Mouse (Mus musculus): ENCODE results near the gene Ttll8. TPM values are rescaled to one million over a fixed set of nuclear protein-coding genes. Genes with fewer than 3 reads are reported as not detected.
A peak's percentile ranks its signal among the peaks of the same experiment; 100 is the strongest.

Ttll8 gene
- polyA plus RNA-seq, 1 experiment from 2014 or later, result not detected

DNA sequence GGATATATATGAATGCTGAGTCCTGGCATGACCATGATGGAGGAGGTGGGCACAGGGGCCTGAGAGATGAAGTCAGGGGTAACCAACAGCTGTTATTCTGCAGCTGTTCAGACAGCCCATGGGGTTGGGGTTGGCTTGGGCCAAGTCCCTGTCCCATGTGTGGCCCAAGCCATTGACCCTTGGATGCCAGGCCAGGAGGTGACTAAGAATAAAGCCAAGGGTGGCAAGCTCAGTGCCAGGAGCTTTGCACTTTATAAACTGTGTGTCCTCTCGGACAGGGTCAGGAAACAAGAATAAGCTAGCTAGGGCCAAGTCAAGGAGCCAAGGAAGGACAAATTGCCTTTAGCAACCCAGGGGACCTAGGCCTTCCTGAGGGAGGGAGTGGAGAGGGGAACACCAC is 62.0 kb downstream of the Ttll8 start:
- WGBS (ENCODE audit: insufficient replicate concordance), result 65% methylated on average over 1 of the region's 1 CpGs
- Histone ChIP-seq H3K27me3 (ENCODE audit: control insufficient read depth, insufficient read depth, low read depth, low read length) (no peaks in the 10 kb centered on the region), H3K9me3 (replicated peaks; ENCODE audit: control insufficient read depth, low read length) (no peaks in the 10 kb centered on the region), H3K36me3 (ENCODE audit: control insufficient read depth, insufficient read depth) (no peaks in the 10 kb centered on the region), H3K4me1 (ENCODE audit: control insufficient read depth, low read depth, low read length) (peaks cover 10% of the 10 kb centered on the region), H3K27ac (ENCODE audit: low read length) (no peak overlapping the region), H3K4me2 (ENCODE audit: low read depth, low read length) (no peak overlapping the region), H3K4me3 (ENCODE audit: low read depth, low read length) (no peak overlapping the region), H3K9ac (ENCODE audit: low read depth, low read length) (no peak overlapping the region)
- no peak for ATAC-seq (ENCODE audit: low read depth)

DNA sequence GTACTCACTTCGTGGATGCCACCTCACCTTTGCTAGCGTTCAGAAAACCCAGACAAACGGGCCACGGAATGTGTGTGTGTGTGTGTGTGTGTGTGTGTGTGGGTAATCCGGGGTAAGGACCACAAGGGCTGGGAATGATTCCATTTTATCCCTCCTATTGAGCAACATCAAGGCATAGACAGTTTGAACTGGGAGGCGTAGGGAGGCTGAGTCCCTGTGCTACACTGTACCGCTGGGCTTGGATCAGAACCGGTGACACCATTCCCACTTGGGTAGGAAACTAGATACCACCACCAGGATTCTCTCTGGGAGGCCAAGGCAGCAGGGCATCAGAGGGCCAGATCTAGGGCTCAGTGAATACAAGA is 62.6 kb downstream of the Ttll8 start:
- H3K36me3 ChIP-seq (ENCODE audit: control insufficient read depth, insufficient read depth), result no peaks in the 10 kb centered on the region
- peak overlapping the region; percentile 50; the same call in 1 of the 2 replicates for H3K4me3 ChIP-seq (ENCODE audit: low read depth, low read length)
- no peaks in the 10 kb centered on the region for H3K27me3 ChIP-seq (ENCODE audit: control insufficient read depth, insufficient read depth, low read depth, low read length)
- WGBS (ENCODE audit: insufficient replicate concordance), result 60% methylated on average over 8 of the region's 8 CpGs
- no peak overlapping the region for H3K9ac ChIP-seq (ENCODE audit: low read depth, low read length)
- H3K4me1 ChIP-seq (ENCODE audit: control insufficient read depth, low read depth, low read length), result peaks cover 10% of the 10 kb centered on the region
- H3K4me2 ChIP-seq (ENCODE audit: low read depth, low read length), result peak overlapping the region; percentile 76
- no peaks in the 10 kb centered on the region for H3K9me3 ChIP-seq (replicated peaks; ENCODE audit: control insufficient read depth, low read length)
- H3K27ac ChIP-seq (ENCODE audit: low read length), result no peak overlapping the region
- ATAC-seq (ENCODE audit: low read depth), result no peak

DNA sequence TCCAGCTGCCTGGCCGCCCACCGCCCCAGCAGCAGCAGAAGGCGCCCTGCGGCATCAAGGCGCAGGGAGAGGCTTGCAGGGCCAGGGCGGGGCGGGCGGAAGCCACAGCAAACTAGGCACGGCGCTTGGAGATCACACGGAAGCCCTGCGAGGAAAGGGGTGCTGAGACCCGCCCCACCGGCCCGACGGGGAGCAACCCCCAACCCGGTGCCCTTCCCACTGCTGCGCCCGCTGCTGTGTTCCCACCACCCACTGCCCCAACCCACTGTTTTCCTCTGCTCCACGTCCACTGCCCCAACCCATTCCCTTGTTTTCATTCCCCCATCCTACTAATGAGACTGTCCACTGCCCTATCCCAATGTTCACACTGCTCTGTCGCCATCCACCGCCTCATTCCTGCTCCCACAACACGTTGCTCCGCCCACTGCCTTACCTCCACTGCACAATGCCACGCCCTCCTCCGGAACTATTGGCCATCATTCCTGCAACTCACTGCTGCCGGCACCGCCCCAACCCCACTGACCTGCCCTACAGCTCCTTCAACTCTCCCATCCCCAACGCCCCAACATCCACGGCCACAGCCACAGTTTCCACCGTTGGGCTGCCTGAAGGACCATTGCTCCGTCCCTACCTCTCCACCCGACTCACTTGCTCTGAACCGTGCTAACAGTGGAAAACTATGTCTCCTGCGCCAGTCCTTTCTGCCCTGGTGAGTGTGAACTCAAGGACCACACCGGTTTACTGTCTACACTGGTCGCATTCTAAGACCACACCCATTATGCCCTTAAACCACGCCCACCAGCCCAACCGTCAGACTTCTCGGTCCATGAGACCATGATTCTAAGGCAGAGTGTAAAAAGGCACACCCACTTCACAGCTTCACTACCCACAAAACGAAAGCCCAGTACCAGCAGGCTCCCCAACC is 63.2 kb downstream of the Ttll8 start:
- H3K9ac ChIP-seq (ENCODE audit: low read depth, low read length), result peak overlapping the region; percentile 23; the same call in 1 of the 2 replicates
- 2% methylated on average over 41 of the region's 41 CpGs for WGBS (ENCODE audit: insufficient replicate concordance)
- H3K9me3 ChIP-seq (replicated peaks; ENCODE audit: control insufficient read depth, low read length), result no peaks in the 10 kb centered on the region
- H3K27me3 ChIP-seq (ENCODE audit: control insufficient read depth, insufficient read depth, low read depth, low read length), result no peaks in the 10 kb centered on the region
- peaks cover 10% of the 10 kb centered on the region for H3K4me1 ChIP-seq (ENCODE audit: control insufficient read depth, low read depth, low read length)
- peak overlapping the region; percentile 76 for H3K4me2 ChIP-seq (ENCODE audit: low read depth, low read length)
- no peak overlapping the region for H3K27ac ChIP-seq (ENCODE audit: low read length)
- ATAC-seq (ENCODE audit: low read depth), result peak; percentile 88
- peak overlapping the region; percentile 50 for H3K4me3 ChIP-seq (ENCODE audit: low read depth, low read length)
- no peaks in the 10 kb centered on the region for H3K36me3 ChIP-seq (ENCODE audit: control insufficient read depth, insufficient read depth)

DNA sequence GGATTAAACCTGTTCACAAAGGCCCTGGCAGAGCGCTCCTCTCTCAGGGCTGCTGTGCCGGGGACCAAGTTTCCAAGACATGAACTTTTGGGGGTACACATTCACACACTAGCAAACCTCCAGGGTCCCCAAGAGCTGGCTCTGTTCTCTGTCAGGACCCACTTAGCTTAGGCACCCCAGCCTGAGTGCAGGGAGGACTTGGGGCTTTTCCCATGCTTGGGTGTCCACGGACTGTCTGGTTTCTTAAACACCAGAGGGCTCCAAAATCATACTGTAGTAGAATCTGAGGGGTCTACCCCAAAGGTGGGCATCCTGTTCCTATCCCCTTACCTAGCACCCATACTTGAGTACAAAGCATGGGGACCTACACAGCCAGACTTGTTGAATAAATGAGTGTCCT is 64.2 kb downstream of the Ttll8 start:
- H3K4me2 ChIP-seq (ENCODE audit: low read depth, low read length), result no peak overlapping the region
- H3K36me3 ChIP-seq (ENCODE audit: control insufficient read depth, insufficient read depth), result no peaks in the 10 kb centered on the region
- H3K9me3 ChIP-seq (replicated peaks; ENCODE audit: control insufficient read depth, low read length), result no peaks in the 10 kb centered on the region
- 75% methylated on average over 3 of the region's 3 CpGs for WGBS (ENCODE audit: insufficient replicate concordance)
- no peak overlapping the region for H3K4me3 ChIP-seq (ENCODE audit: low read depth, low read length)
- no peak overlapping the region for H3K9ac ChIP-seq (ENCODE audit: low read depth, low read length)
- no peak for ATAC-seq (ENCODE audit: low read depth)
- peaks cover 10% of the 10 kb centered on the region for H3K4me1 ChIP-seq (ENCODE audit: control insufficient read depth, low read depth, low read length)
- H3K27ac ChIP-seq (ENCODE audit: low read length), result no peak overlapping the region
- H3K27me3 ChIP-seq (ENCODE audit: control insufficient read depth, insufficient read depth, low read depth, low read length), result no peaks in the 10 kb centered on the region

DNA sequence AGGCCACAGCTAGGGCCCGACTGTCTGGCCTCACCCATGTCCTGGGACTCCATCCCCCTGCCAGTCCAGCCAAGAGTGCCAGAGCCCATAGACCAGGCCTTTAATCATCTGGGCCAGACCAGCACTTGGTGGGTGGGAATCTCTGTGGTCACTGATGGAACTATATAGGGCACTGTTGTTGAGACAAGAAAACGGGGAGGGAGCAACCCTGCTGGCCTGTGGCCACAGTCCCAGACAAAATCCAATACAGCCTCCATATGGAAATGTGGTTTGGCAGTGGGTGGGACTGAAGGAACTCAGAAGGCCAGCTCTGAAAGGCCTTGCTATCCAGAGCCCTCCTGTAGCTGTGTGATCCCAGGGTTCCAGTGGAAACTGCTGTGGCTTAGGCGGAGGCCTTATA is 65.2 kb downstream of the Ttll8 start:
- H3K27ac ChIP-seq (ENCODE audit: low read length), result no peak overlapping the region
- WGBS (ENCODE audit: insufficient replicate concordance), result 56% methylated on average over 3 of the region's 3 CpGs
- no peak overlapping the region for H3K9ac ChIP-seq (ENCODE audit: low read depth, low read length)
- no peaks in the 10 kb centered on the region for H3K27me3 ChIP-seq (ENCODE audit: control insufficient read depth, insufficient read depth, low read depth, low read length)
- no peak for ATAC-seq (ENCODE audit: low read depth)
- no peaks in the 10 kb centered on the region for H3K36me3 ChIP-seq (ENCODE audit: control insufficient read depth, insufficient read depth)
- peaks cover 10% of the 10 kb centered on the region for H3K4me1 ChIP-seq (ENCODE audit: control insufficient read depth, low read depth, low read length)
- no peaks in the 10 kb centered on the region for H3K9me3 ChIP-seq (replicated peaks; ENCODE audit: control insufficient read depth, low read length)
- H3K4me3 ChIP-seq (ENCODE audit: low read depth, low read length), result no peak overlapping the region
- H3K4me2 ChIP-seq (ENCODE audit: low read depth, low read length), result no peak overlapping the region

DNA sequence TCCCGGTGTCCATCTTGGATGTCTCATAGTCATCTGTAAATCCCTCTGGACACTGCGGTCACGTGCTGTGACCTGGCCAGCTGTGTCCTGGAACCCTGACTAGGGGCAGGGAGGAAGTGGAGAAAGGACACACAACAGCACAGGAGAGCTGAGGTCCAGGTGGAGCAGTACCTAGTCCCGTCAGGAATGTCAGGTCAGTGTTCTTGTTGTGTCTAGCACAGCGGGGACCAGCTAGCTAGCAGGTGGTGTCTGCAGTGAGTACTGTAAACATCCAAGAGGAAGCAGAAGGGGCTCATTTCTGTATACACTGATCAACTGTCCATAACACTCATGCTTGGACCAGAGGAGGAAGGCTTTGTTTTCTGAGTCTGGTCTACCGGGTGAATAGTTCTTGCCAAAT is 68.8 kb downstream of the Ttll8 start:
- WGBS (ENCODE audit: insufficient replicate concordance), result 73% methylated on average over 6 of the region's 6 CpGs
- H3K4me3 ChIP-seq (ENCODE audit: low read depth, low read length), result no peak overlapping the region
- no peaks in the 10 kb centered on the region for H3K9me3 ChIP-seq (replicated peaks; ENCODE audit: control insufficient read depth, low read length)
- no peak overlapping the region for H3K9ac ChIP-seq (ENCODE audit: low read depth, low read length)
- no peak overlapping the region for H3K4me2 ChIP-seq (ENCODE audit: low read depth, low read length)
- H3K4me1 ChIP-seq (ENCODE audit: control insufficient read depth, low read depth, low read length), result no peaks in the 10 kb centered on the region; the same call in 1 of the 2 replicates
- no peaks in the 10 kb centered on the region for H3K36me3 ChIP-seq (ENCODE audit: control insufficient read depth, insufficient read depth)
- no peaks in the 10 kb centered on the region for H3K27me3 ChIP-seq (ENCODE audit: control insufficient read depth, insufficient read depth, low read depth, low read length)
- no peak for ATAC-seq (ENCODE audit: low read depth)
- no peak overlapping the region for H3K27ac ChIP-seq (ENCODE audit: low read length)

GRCm38 (mm10) chr15:88883342-88883741 is 70.9 kb downstream of the Ttll8 start:
- Histone ChIP-seq H3K9ac (ENCODE audit: low read depth, low read length) (no peak overlapping the region), H3K27me3 (ENCODE audit: control insufficient read depth, insufficient read depth, low read depth, low read length) (no peaks in the 10 kb centered on the region), H3K9me3 (replicated peaks; ENCODE audit: control insufficient read depth, low read length) (no peaks in the 10 kb centered on the region), H3K27ac (ENCODE audit: low read length) (no peak overlapping the region), H3K36me3 (ENCODE audit: control insufficient read depth, insufficient read depth) (no peaks in the 10 kb centered on the region), H3K4me1 (ENCODE audit: control insufficient read depth, low read depth, low read length) (no peaks in the 10 kb centered on the region), H3K4me2 (ENCODE audit: low read depth, low read length) (no peak overlapping the region), H3K4me3 (ENCODE audit: low read depth, low read length) (no peak overlapping the region)
- no peak for ATAC-seq (ENCODE audit: low read depth)
- WGBS (ENCODE audit: insufficient replicate concordance), result 78% methylated on average over 9 of the region's 9 CpGs

DNA sequence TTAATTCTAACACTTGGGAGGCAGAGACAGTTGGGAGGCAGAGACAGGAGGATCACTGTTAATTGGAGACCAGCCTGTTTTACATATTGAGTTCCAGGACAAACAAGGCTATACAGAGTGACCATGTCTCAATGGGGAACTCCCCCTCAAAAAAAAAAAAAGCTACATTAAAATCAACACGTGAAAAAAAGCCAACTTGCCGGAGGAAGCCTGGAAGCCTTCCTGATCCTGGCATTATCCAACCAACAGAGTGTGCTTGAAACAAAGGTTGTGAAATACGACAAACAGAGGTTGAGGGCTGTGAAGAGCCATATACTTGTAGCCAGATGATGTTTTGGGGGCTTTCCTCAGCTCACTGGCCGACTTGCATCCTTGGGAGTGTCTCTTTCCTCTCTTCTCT is 71.4 kb downstream of the Ttll8 start:
- H3K9ac ChIP-seq (ENCODE audit: low read depth, low read length), result no peak overlapping the region
- H3K4me2 ChIP-seq (ENCODE audit: low read depth, low read length), result no peak overlapping the region
- no peaks in the 10 kb centered on the region for H3K4me1 ChIP-seq (ENCODE audit: control insufficient read depth, low read depth, low read length)
- no peak overlapping the region for H3K27ac ChIP-seq (ENCODE audit: low read length)
- WGBS (ENCODE audit: insufficient replicate concordance), result 39% methylated on average over 4 of the region's 4 CpGs
- no peak overlapping the region for H3K4me3 ChIP-seq (ENCODE audit: low read depth, low read length)
- no peak for ATAC-seq (ENCODE audit: low read depth)
- no peaks in the 10 kb centered on the region for H3K36me3 ChIP-seq (ENCODE audit: control insufficient read depth, insufficient read depth)
- no peaks in the 10 kb centered on the region for H3K9me3 ChIP-seq (replicated peaks; ENCODE audit: control insufficient read depth, low read length)
- no peaks in the 10 kb centered on the region for H3K27me3 ChIP-seq (ENCODE audit: control insufficient read depth, insufficient read depth, low read depth, low read length)

GRCm38 (mm10) chr15:88881253-88882044 is 72.8 kb downstream of the Ttll8 start:
- 56% methylated on average over 22 of the region's 22 CpGs for WGBS (ENCODE audit: insufficient replicate concordance)
- no peaks in the 10 kb centered on the region for H3K9me3 ChIP-seq (replicated peaks; ENCODE audit: control insufficient read depth, low read length)
- no peak overlapping the region for H3K4me3 ChIP-seq (ENCODE audit: low read depth, low read length)

More at GRCm38 (mm10) chr15:88881253-88882044, 72.8 kb downstream of the Ttll8 start:
- Histone ChIP-seq H3K9ac (ENCODE audit: low read depth, low read length) (no peak overlapping the region), H3K27me3 (ENCODE audit: control insufficient read depth, insufficient read depth, low read depth, low read length) (no peaks in the 10 kb centered on the region), H3K4me2 (ENCODE audit: low read depth, low read length) (no peak overlapping the region), H3K36me3 (ENCODE audit: control insufficient read depth, insufficient read depth) (no peaks in the 10 kb centered on the region), H3K4me1 (ENCODE audit: control insufficient read depth, low read depth, low read length) (no peaks in the 10 kb centered on the region), H3K27ac (ENCODE audit: low read length) (no peak overlapping the region)
- no peak for ATAC-seq (ENCODE audit: low read depth)
